Mouse (Mus musculus) kidney, embryonic 15.5 days (tissue): ENCODE results near the gene Rnd2. TPM values are rescaled to one million over a fixed set of nuclear protein-coding genes. Genes with fewer than 3 reads are reported as not detected.

Experiments used
- ATAC-seq: fragments of 200-750 bp; cut with Nextera tagmentation; replicated peaks from 2 replicates; pipeline ENCODE4 v1.8.0; 2017; ENCODE audit warnings: moderate TSS enrichment; ENCODE audit not compliant: low FRiP score
- H3K27ac ChIP-seq: fragments of 300-500 bp; sonication (generic); 2 replicates; pipeline ENCODE4 v1.5.1; 2015; ENCODE audit warnings: mild to moderate bottlenecking, inconsistent platforms
- H3K27me3 ChIP-seq: fragments of 300-500 bp; sonication (generic); 2 replicates; pipeline ENCODE4 v1.6.1; 2015; ENCODE audit warnings: inconsistent platforms
- H3K36me3 ChIP-seq: fragments of 300-500 bp; sonication (generic); 2 replicates; pipeline ENCODE4 v1.6.1; 2015; ENCODE audit warnings: inconsistent platforms
- H3K4me1 ChIP-seq: fragments of 300-500 bp; sonication (generic); 2 replicates; pipeline ENCODE4 v1.6.1; 2015; ENCODE audit warnings: inconsistent platforms
- H3K4me2 ChIP-seq: fragments of 300-500 bp; sonication (generic); 2 replicates; pipeline ENCODE4 v1.6.1; 2015; ENCODE audit warnings: moderate library complexity, mild to moderate bottlenecking, inconsistent platforms
- H3K4me3 ChIP-seq: fragments of 300-500 bp; sonication (generic); replicated peaks from 2 replicates; pipeline ENCODE4 v1.5.1; 2015; ENCODE audit warnings: mild to moderate bottlenecking, inconsistent platforms
- H3K9ac ChIP-seq: fragments of 300-500 bp; sonication (generic); 2 replicates; pipeline ENCODE4 v1.6.1; 2015; ENCODE audit warnings: mild to moderate bottlenecking, inconsistent platforms
- H3K9me3 ChIP-seq: fragments of 300-500 bp; sonication (generic); replicated peaks from 2 replicates; pipeline ENCODE4 v1.6.1; 2016; ENCODE audit warnings: inconsistent platforms
- WGBS: fragments of 180-500 bp; shearing (Covaris S2); methylation state at CpG from one replicate; pipeline ENCODE4 v1.1.7; 2015; ENCODE audit warnings: mixed read lengths; 5-methylcytosine and 5-hydroxymethylcytosine counted together
- polyA plus RNA-seq: library from polyadenylated mRNA; unstranded; fragments of >200 nt; fragmentation: Nextera tagmentation; extraction: Ambion mirVana; gene quantifications from 2 replicates; pipeline ENCODE4 v1.2.1, GENCODE M21; 2015

Gene Rnd2
- 9.0 and 11.4 TPM in 2 replicates for polyA plus RNA-seq

- Histone ChIP-seq H3K27me3 (no peaks in the 10 kb centered on the region), H3K4me1 (peaks cover 76% of the 10 kb centered on the region), H3K9ac (peak within 1 kb of the TSS; percentile 75), H3K27ac (peak within 1 kb of the TSS; percentile 91), H3K36me3 (peaks cover 32% of the 10 kb centered on the region), H3K4me3 (peak within 1 kb of the TSS; percentile 86), H3K4me2 (peak within 1 kb of the TSS; percentile 98), H3K9me3 (no peaks in the 10 kb centered on the region)
- ATAC-seq = peak; percentile 23; the same call in 1 of the 2 replicates
- 9% methylated on average over 12 of the region's 12 CpGs for WGBS
These were observed at the start of gene Rnd2 for GRCm38 (mm10) chr11:101464211-101465100. TSS of gene Rnd2 (plus strand) at chr11:101464999.

GRCm38 (mm10) chr11:101415306-101415705 lies 49.5 kb upstream of the Rnd2 start:
- no peak overlapping the region for H3K9ac ChIP-seq
- H3K4me2 ChIP-seq = no peak overlapping the region
- H3K27me3 ChIP-seq = no peaks in the 10 kb centered on the region
- H3K4me3 ChIP-seq = no peak overlapping the region
- peaks cover 7% of the 10 kb centered on the region for H3K4me1 ChIP-seq
- no peaks in the 10 kb centered on the region for H3K9me3 ChIP-seq
- H3K36me3 ChIP-seq = peaks cover 37% of the 10 kb centered on the region
- H3K27ac ChIP-seq = no peak overlapping the region
- ATAC-seq = no peak
- WGBS = 80% methylated on average over 2 of the region's 2 CpGs

DNA sequence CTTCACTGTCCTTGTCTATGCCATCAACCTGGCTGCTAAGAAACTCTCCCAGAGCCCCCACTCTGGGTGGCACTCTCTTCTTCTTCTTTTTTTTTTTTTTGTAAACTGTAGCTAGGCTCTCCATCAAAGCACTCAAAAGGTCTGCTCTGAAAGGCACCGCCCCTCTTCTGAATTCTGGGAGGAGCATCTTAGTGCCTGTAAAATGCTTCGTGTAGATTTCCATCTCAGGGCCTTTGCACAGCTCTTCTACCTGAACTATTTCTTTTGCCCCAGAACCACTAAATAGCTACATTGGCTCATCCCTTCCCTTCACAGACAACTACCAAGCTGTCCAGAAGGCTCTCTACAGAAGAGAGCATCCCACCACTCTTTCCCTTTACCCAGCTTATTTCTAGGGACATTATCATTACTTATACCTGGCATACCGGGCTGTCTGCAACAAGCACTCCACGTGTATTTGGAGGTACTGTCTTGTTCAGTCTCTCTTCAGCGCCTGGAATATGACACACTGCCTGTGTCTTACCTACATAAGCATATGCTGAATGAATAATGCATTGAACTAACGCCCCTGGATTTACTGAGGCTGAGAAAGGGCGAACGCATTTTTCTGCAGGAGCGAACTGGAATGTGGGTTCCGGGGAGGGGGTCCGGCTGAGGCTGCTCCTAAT lies 48.2 kb upstream of the Rnd2 start:
- ATAC-seq = peak; percentile 20; the same call in 1 of the 2 replicates
- Histone ChIP-seq H3K4me1 (peaks cover 7% of the 10 kb centered on the region), H3K4me3 (peak overlapping the region; percentile 93), H3K4me2 (peak overlapping the region; percentile 80), H3K9me3 (no peaks in the 10 kb centered on the region), H3K27me3 (no peaks in the 10 kb centered on the region), H3K9ac (peak overlapping the region; percentile 90), H3K36me3 (peaks cover 24% of the 10 kb centered on the region), H3K27ac (peak overlapping the region; percentile 70)
- WGBS = 3% methylated on average over 11 of the region's 11 CpGs

GRCm38 (mm10) chr11:101417101-101417855 lies 47.5 kb upstream of the Rnd2 start, which contains the start of gene Aarsd1:
TSS of gene Aarsd1 (minus strand) at chr11:101417615.
- Histone ChIP-seq H3K9me3 (no peaks in the 10 kb centered on the region), H3K4me3 (peak within 1 kb of the TSS; percentile 93), H3K9ac (peak within 1 kb of the TSS; percentile 90), H3K4me1 (peaks cover 7% of the 10 kb centered on the region), H3K27me3 (no peaks in the 10 kb centered on the region), H3K4me2 (peak within 1 kb of the TSS; percentile 80), H3K36me3 (peaks cover 17% of the 10 kb centered on the region), H3K27ac (peak within 1 kb of the TSS; percentile 70)
- under 1% methylated on average over 45 of the region's 45 CpGs for WGBS
- ATAC-seq = peak; percentile 71

DNA sequence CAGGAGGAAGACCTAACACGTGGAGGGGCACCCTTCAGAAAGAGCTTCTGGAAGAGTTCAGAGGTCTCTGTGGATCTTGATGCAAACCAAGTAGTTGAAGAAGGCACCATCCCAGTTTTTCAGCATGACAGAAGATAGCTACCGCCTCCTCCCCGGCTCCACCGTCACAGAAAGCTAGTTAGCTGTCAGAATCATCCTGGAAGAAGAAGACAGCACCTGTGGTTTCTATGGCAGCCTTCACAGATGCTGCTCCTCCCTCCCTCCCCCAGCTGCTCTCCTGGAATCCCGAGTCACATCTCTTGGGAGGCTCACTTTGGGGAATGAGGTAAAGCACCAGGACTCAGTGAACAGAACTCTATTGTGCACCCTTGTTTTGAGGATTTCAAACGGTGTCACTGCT lies 45.8 kb upstream of the Rnd2 start:
- Histone ChIP-seq H3K4me3 (no peak overlapping the region), H3K27me3 (no peaks in the 10 kb centered on the region), H3K27ac (no peak overlapping the region), H3K9ac (no peak overlapping the region), H3K4me1 (peaks cover 13% of the 10 kb centered on the region), H3K36me3 (peaks cover 2% of the 10 kb centered on the region), H3K4me2 (no peak overlapping the region), H3K9me3 (no peaks in the 10 kb centered on the region)
- no peak for ATAC-seq
- 61% methylated on average over 6 of the region's 6 CpGs for WGBS

DNA sequence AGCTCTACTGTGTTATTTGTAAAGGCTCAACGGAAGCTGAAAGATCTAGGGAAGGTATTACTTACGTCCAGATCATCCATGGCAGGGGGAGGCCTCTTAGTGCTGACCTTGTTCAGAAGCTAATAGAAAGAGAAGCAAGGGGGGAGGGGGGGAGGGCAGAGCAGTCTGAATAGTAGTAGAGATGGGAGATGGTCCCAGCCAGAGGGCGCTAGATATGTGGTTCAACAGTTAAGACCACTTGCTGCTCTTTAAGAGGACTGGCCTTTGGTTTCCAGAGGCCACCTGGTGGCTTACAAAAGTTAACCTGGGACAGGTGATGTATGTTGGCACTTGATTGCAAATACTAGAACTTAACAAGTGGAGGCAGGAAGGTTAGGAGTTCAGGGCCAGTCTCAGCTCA lies 45.2 kb upstream of the Rnd2 start:
- WGBS = 36% methylated on average over 3 of the region's 3 CpGs
- ATAC-seq = no peak

DNA sequence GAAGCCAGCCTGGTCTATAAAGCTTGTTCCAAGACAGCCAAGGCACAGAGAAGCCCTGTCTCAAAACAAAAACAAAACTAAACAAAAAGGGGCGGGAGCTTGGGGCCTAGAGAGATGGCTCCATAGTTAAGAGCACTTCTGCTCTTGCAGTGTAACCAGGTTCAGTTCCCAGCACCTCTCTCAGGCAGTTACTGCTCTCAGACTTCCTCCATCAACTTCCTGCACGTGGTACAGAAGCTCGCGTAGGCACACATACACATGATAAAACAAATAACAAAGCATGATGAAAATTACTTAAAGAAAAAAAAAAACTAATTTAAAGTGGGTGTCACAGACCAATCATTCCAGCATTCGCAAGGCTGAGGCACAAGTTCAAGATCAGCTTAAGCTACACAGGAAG lies 44.7 kb upstream of the Rnd2 start:
- no peak for ATAC-seq
- H3K4me1 ChIP-seq = peaks cover 15% of the 10 kb centered on the region
- no peaks in the 10 kb centered on the region for H3K27me3 ChIP-seq
- H3K4me3 ChIP-seq = no peak overlapping the region
- no peaks in the 10 kb centered on the region for H3K36me3 ChIP-seq
- no peak overlapping the region for H3K9ac ChIP-seq
- H3K27ac ChIP-seq = no peak overlapping the region
- WGBS = 88% methylated on average over 5 of the region's 5 CpGs
- H3K4me2 ChIP-seq = no peak overlapping the region
- no peaks in the 10 kb centered on the region for H3K9me3 ChIP-seq

More for the DNA sequence above, 45.2 kb upstream of the Rnd2 start:
- H3K9me3 ChIP-seq = no peaks in the 10 kb centered on the region
- H3K27ac ChIP-seq = no peak overlapping the region
- H3K27me3 ChIP-seq = no peaks in the 10 kb centered on the region
- H3K4me2 ChIP-seq = no peak overlapping the region
- H3K9ac ChIP-seq = no peak overlapping the region
- H3K4me3 ChIP-seq = no peak overlapping the region
- H3K4me1 ChIP-seq = peaks cover 15% of the 10 kb centered on the region
- no peaks in the 10 kb centered on the region for H3K36me3 ChIP-seq

DNA sequence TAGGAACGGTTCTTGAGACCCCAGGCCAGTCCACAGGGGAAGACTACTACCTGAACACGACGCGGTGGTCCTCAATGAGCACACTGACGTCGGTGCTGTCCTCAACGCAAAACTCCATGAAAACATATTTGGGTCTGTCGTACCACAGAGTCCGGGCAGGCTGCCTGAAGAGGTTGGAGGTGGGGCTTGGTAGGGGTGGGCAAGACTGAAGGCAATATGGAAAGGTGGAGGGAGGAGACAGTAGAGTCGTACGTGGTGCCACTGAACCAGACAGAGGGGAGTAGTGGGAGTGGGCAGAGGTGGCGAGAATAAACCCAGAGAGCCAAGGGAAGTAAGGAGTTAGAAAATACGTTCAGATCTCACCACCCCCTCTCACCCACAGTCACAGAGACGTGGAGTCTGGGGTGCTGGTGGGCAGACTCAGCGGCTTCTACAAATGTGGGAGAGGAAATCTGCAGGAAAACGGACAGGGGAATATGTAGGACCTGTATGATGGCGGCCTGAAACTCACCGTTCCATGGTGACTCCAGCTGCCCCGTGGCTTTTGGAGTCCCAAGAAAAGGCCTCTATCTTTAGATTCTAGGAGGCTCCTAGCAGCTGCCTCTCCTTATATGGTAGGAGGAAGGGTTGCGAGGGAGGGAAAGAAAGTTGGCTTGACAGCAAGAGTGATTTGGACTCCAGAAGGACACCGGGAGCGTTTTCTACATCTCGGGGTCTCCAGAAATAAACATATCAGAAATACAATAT lies 40.5 kb upstream of the Rnd2 start, which contains the start of gene Gm27029:
Gene Gm27029 (minus strand): TSS at position 692 of the 747 bp plus-strand sequence.
- 4% methylated on average over 23 of the region's 23 CpGs for WGBS
- peak; percentile 58 for ATAC-seq
- peak within 1 kb of the TSS; percentile 89 for H3K4me2 ChIP-seq
- peak within 1 kb of the TSS; percentile 93 for H3K27ac ChIP-seq
- H3K4me1 ChIP-seq = peaks cover 27% of the 10 kb centered on the region
- H3K9me3 ChIP-seq = no peaks in the 10 kb centered on the region
- H3K36me3 ChIP-seq = peaks cover 4% of the 10 kb centered on the region; the same call in 1 of the 2 replicates
- H3K27me3 ChIP-seq = no peaks in the 10 kb centered on the region
- peak within 1 kb of the TSS; percentile 80 for H3K9ac ChIP-seq
- H3K4me3 ChIP-seq = peak within 1 kb of the TSS; percentile 98

GRCm38 (mm10) chr11:101424925-101425813 lies 39.6 kb upstream of the Rnd2 start, which contains the start of the genes Rundc1 and Ptges3l:
TSS of gene Rundc1 (plus strand) at chr11:101425085.
TSS of gene Ptges3l (minus strand) at chr11:101425333.
- no peaks in the 10 kb centered on the region for H3K27me3 ChIP-seq
- peak within 1 kb of the TSS; percentile 98 for H3K4me3 ChIP-seq
- ATAC-seq = peak; percentile 95
- H3K27ac ChIP-seq = peak within 1 kb of the TSS; percentile 93
- WGBS = under 1% methylated on average over 81 of the region's 81 CpGs
- H3K9ac ChIP-seq = peak within 1 kb of the TSS; percentile 80
- H3K4me2 ChIP-seq = peak within 1 kb of the TSS; percentile 89
- no peaks in the 10 kb centered on the region for H3K9me3 ChIP-seq
- peaks cover 12% of the 10 kb centered on the region for H3K36me3 ChIP-seq
- peaks cover 27% of the 10 kb centered on the region for H3K4me1 ChIP-seq

DNA sequence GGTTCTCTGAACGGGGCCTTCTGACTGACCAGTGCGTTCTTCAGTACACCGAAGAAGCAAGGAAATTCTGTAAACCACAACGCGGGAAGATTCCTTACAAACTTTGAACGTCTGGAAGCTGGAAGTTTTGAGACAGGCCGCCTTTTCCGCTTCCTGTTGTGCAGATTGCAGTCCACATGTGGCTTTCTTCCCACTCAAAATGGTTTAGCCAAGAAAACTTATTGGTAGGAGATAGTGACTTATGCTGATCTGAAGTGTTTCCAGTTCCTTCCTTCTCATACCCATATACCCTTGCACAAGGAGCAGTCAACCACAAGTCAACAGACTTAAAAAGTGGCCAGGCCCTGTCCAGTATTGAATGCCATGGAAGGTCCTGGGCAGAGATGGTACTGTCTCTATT lies 38.6 kb upstream of the Rnd2 start:
- peak overlapping the region; percentile 98 for H3K4me3 ChIP-seq
- H3K4me2 ChIP-seq = peak overlapping the region; percentile 89
- ATAC-seq = no peak
- H3K27me3 ChIP-seq = no peaks in the 10 kb centered on the region
- peak overlapping the region; percentile 80 for H3K9ac ChIP-seq
- H3K27ac ChIP-seq = no peak overlapping the region
- H3K4me1 ChIP-seq = peaks cover 27% of the 10 kb centered on the region
- WGBS = 65% methylated on average over 8 of the region's 8 CpGs
- H3K36me3 ChIP-seq = peaks cover 22% of the 10 kb centered on the region
- no peaks in the 10 kb centered on the region for H3K9me3 ChIP-seq
